Mouse (Mus musculus): ENCODE data around the gene Gm10190.
A peak's percentile ranks its signal among the peaks of the same experiment; 100 is the strongest.
"Not testable (repeated sequence)": the region's sequence is repeated elsewhere in the genome, so short reads cannot be mapped to it uniquely, and the experiment has no call there.

Gm10190 gene

DNA sequence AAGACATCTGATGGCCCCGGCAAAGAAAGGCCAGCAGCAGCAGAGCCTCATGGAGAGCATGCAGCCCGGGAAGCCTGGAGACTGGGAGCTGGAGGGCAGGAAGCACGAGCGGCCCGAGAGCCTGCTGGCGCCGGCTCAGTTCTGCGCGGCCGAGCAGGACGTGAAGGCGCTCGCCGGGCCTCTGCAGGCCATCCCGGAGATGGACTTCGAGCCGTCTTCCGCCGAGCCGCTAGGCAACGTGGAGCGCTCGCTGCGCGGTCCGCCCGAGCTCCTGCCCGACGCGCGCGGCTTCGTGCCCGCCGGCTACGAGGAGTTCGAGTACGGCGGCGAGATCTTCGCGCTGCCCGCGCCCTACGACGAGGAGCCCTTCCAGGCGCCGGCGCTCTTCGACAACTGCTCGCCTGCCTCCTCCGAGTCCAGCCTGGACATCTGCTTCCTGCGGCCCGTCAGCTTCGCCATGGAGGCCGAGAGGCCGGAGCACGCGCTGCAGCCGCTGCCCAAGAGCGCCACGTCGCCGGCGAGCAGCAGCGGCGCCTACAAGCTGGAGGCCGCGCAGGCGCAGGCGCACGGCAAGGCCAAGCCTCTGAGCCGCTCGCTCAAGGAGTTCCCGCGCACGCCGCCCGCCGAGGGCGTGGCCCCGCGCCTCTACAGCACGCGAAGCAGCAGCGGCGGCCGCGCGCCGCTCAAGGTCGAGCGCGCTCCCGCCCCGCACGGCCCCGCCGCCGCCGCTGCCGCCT is at the start of gene Gm10190:
TSS of gene Gm10190 (minus strand) at position 553 of the 737 bp plus-strand sequence.
- DNase-seq (ENCODE audit: low spot score in 2 of 2), result peak; percentile 62 to 76

DNA sequence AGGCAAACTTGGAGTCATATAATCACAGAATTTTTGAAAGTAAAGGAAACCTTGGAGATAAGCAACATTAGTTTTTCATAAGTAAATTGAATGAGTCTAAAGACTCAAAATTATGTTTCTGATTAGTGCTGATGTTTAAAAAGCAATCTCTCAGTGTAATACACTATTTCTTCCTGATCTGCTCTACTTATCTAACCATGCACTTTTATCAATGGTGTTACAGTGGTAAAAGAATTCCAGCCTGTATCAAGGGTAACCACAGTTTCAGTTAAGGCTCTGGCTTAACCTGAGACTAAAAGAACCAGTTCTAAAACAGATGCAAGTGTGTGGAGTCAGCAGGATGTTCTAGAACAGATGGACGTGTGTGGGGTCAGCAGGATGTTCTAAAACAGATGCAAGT is 47.7 kb upstream of the Gm10190 start:
- no peak for DNase-seq (ENCODE audit: low spot score in 2 of 2)

DNA sequence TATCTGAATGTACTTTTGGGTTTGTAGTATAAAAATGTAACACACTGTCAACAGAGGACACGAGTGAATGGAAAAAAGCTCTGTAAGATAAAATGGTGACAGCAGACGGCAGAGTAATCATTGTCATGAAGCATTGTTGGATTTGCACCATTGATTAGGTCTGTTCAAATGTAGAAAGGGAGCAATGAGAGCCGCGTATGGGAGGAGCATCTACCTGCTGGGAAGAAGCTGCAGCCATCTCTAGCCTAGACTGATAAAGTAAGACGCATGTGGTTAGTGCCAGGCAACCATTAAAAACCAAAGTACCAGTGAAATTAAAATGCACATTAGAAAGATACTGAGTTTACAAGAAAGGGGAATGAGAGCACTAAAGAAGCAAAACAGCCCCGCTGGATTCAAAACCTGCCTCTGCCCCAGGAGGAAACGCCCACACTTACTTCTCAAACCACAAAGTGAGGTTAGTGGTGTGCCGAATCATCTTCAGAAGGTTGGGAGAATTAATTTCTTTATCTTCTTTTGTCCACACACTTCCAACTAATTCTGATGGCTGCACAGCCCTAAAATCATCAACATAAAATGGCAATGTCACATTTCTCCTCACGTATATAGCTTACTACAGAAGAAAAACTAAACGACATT is 45.4 kb upstream of the Gm10190 start:
- DNase-seq (ENCODE audit: low spot score in 2 of 2), result no peak

GRCm38 (mm10) chr17:80411182-80411581 is 37.8 kb upstream of the Gm10190 start:
- no peak for DNase-seq (ENCODE audit: low spot score in 2 of 2)

DNA sequence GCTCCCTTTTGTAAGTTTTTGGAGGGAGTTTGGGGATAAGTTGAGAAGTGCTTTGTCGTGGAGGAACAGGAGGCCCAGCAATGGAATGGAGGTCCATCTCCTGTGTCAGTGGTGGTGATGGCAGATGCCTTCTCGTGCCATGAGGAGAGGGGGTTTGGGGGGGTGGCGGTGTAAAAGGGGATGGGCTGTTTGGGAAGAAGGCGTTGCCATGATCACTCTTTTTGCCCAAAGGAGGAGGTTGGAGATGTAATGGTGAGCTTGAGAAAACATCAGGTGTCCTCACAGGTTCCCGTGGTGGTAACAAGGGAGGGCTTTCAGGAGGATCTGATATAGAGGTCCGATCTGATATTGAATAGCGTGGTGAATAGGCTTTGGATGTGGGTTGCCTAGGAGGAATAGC is 24.9 kb upstream of the Gm10190 start:
- DNase-seq (ENCODE audit: low spot score in 2 of 2), result no peak

DNA sequence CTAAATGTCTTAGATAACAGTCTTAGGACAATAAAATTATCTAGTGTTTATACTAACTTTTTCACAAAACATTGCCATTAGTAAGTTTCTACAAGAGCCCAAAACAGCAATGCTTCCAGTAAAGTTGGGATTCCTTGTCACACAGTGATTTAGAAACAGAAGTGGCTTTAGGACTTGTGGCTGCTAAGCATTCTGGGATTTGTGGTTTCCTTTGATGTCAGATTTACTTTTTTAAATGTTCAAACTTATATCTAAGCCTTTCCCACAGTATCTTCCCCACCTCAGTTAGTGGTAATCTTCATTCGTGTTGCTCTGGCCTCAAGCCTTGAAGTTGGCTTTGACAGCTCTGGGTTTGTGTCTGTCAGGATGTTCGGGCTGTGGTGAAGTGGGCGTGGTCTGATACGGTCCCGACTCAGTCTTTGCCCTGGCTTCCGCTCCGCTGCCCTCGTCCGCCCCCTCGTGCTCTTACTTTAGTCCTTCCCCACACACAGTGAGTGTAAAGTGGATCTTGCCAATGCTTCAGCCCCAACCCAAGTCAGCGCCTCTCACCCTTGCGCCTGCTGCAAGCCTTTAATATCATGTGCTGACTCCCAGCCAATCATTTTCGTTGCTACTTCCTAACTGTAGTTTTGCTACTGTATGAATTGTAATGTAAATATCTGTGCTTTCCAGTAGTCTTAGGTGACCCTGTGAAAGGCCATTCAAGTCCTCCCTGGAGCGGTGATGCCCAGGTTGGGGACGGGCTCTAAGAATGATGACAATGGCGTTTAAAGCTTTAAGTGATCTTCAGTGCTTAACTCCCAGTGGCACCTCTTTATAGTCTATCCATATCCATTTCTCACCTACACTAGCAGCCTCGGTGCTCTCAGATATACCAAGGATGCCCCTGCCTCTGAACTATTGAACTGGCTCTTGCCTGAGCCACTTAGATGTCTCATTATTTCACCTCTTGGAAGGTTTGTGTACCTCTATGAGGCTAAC is 18.4 kb upstream of the Gm10190 start:
- DNase-seq (ENCODE audit: low spot score in 2 of 2), result peak; percentile 40 to 52

DNA sequence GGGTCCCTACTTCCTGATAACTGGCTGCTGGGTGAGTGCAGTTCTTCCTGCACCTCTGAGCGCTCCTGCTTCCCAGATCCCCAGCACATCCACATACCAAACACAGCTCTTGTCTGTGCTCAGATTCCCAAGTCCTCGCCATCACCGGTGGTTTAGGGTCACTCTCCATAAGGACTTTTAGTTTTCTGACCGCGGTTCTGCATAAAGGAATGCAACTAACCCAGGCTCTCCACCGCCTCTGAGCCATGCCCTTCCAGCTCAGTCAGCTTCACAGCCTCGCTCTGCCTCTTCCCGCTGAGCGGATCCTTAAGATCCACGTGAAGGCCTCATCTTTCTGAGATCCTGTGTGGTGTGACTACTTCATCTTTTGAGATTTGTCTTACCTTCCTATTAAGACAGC is 16.7 kb upstream of the Gm10190 start:
- DNase-seq (ENCODE audit: low spot score in 2 of 2), result no peak

DNA sequence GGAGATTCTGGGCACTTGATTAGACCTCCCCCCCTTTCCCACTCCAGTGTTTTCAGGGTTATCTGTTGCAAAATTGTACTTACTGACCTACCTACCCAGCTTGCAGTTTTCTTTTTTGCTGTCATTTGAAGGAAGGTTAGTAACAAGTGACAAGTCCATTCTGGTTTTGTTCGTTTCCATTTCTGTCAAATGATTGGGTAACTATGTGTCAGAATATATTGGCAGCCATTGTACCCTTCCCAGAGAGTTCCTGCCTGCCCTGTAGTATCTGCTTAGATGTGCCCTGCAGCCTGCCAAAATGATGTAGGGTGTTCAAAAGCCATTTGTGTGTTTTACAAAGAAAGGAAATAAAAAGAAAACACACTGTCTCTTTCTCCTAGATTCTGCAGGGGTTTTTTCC is 12.3 kb upstream of the Gm10190 start:
- DNase-seq (ENCODE audit: low spot score in 2 of 2), result no peak

GRCm38 (mm10) chr17:80378386-80378785 is 5.0 kb upstream of the Gm10190 start:
- not testable (repeated sequence) for DNase-seq (ENCODE audit: low spot score in 2 of 2)

- DNase-seq (ENCODE audit: low spot score in 2 of 2), result no peak
These were observed 370 bp upstream of the Gm10190 start for GRCm38 (mm10) chr17:80373726-80374096.

- DNase-seq (ENCODE audit: low spot score in 2 of 2), result no peak
These were observed 4.7 kb downstream of the Gm10190 start for GRCm38 (mm10) chr17:80368606-80369005.

- DNase-seq (ENCODE audit: low spot score in 2 of 2), result no peak
These were observed 6.1 kb downstream of the Gm10190 start for GRCm38 (mm10) chr17:80367276-80367675.

- no peak for DNase-seq (ENCODE audit: low spot score in 2 of 2)
These were observed 13.1 kb downstream of the Gm10190 start for GRCm38 (mm10) chr17:80360245-80360644.

- no peak for DNase-seq (ENCODE audit: low spot score in 2 of 2)
These were observed 26.1 kb downstream of the Gm10190 start for GRCm38 (mm10) chr17:80347234-80347633.

- DNase-seq (ENCODE audit: low spot score in 2 of 2), result no peak
These were observed 26.7 kb downstream of the Gm10190 start for GRCm38 (mm10) chr17:80346591-80347125.

- DNase-seq (ENCODE audit: low spot score in 2 of 2), result no peak
These were observed 28.1 kb downstream of the Gm10190 start for GRCm38 (mm10) chr17:80345277-80345676.

DNA sequence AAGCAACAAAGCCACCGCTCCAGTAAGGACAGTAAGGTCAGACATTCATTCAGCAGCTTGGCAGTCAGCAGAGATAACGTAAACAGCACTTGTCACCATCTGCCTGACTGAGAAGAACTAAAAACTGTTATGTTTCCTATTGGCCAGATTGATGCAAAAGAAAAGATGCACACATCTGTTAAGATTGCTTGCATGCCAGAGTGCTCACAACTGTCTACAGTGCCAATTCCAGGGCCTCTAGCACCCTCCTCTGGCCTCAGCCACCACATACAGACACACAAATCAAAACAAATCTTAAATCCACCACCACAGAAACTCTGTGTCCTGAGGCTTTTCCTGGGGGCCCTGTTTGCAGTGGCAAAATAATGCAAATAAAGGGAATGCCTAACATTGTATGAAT is 41.0 kb downstream of the Gm10190 start:
- no peak for DNase-seq (ENCODE audit: low spot score in 2 of 2)

GRCm38 (mm10) chr17:80326431-80326830 is 46.9 kb downstream of the Gm10190 start:
- no peak for DNase-seq (ENCODE audit: low spot score in 2 of 2)

DNA sequence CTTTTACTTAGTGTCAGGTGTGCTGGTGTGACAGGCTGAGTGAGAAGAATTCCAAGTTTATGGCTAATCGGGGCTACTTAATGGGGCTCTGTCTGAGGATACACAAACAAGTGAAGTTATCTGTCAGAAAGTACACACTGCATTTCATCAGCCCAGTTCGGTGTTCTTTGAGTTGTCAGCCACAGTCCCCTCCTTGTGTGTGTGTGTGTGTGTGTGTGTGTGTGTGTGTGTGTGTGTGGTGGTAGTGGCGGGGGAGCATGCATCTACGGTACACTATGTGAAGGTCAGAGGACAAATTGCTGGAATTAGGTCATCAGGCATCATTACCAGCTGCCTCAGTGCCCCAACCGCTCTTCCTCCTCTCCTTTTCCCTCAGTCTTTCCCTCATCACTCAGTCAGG is 47.9 kb downstream of the Gm10190 start:
- no peak for DNase-seq (ENCODE audit: low spot score in 2 of 2)

DNA sequence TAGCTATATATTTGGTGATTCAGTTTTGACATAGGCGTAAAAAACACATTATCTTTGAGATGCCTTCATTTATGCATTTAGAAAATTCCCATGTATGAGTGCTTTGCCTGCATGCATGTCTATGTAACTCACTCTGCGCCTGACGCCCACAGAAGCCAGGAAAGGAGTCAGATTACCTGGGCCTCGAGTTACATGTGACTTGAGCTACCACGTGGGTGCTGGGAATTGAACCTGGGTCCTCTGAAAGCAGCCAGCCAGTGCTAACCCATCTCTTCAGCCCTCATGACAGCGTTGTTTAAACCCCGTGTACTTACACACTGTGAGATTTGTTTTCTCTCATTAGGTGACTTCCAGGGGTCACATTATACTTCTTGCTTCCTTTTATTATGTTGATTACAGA is 48.8 kb downstream of the Gm10190 start:
- DNase-seq (ENCODE audit: low spot score in 2 of 2), result no peak

DNA sequence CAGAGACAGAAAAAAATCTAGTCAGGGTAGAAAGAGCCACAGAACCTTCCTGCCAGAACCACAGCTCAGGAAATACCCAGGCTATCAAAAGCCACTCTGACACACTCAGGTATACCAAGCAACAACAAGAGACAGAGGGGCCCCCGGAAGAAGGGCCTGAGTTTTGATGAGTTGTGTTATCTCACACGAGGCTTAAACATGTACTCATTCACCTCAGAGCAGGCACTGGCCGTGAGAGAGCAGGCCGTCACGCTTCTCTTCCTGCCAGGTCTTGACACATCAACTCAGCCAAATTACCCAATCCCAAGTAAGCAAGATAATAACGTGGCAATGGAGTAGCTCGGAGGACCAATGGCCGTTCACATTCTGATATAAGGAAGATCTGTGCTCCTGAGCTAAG is 49.7 kb downstream of the Gm10190 start:
- DNase-seq (ENCODE audit: low spot score in 2 of 2), result no peak
